Mouse (Mus musculus) granulocyte monocyte progenitor cell, adult 5-6 weeks (primary cell): Measurements from ENCODE around the gene Chd9. TPM values are rescaled to one million over a fixed set of nuclear protein-coding genes. Genes with fewer than 3 reads are reported as not detected.

Source experiments
- ATAC-seq: replicated peaks from 2 replicates; pipeline ENCODE4 v1.8.0; 2016; ENCODE audit warnings: mild to moderate bottlenecking, moderate TSS enrichment, inconsistent platforms; ENCODE audit not compliant: poor library complexity, severe bottlenecking
- total RNA-seq, 2 experiments: library from RNA; stranded (forward) in 1 of 2; stranded (reverse) in 1 of 2; fragments of 200-712, 200-1000 nt in 1 of 2; fragments of >200 nt in 1 of 2; fragmentation: Nextera tagmentation in 1 of 2; gene quantifications; 2 replicates each; pipeline ENCODE4 v1.2.3; 2014 to 2017

Gene Chd9
- total RNA-seq, 2 experiments from 2014 or later, result 55.7 to 162 TPM

DNA sequence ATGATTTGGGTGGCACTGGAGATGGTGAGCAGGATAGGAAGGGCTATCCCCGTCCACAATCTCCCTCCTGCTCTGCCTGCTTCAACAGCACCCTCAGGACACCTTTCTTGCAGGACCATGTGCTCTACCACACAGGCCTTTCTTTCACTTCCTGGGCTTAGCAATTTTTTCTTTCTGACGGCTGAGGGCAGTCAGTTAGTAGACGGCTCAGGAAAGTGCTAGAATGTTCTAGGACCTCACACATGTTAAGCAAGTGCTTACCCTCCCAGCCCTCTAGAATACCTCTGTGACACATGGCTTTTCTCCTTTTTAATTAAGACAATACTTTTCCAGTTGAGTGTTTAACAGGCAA, 6.1 kb downstream of the Chd9 start:
- ATAC-seq, result peak; percentile 25

DNA sequence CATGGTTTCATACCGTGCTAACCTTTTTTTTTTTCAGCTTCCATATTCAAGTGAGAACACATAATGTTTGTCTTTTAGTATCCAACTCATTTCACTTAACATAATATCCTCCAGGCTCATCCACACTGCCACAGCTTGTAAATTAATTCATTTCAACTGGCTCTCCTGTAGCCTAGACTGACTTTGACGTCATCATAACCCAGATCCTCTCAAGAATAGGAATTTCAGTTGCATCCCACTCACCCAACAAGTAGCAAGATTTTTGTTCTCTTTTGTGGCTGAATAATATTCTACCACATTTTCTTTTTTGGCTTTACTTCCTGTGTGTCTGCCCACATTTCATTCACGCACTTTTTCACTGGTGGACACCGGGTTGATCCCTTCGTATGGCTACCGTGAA, 9.3 kb downstream of the Chd9 start:
- ATAC-seq, result no peak

DNA sequence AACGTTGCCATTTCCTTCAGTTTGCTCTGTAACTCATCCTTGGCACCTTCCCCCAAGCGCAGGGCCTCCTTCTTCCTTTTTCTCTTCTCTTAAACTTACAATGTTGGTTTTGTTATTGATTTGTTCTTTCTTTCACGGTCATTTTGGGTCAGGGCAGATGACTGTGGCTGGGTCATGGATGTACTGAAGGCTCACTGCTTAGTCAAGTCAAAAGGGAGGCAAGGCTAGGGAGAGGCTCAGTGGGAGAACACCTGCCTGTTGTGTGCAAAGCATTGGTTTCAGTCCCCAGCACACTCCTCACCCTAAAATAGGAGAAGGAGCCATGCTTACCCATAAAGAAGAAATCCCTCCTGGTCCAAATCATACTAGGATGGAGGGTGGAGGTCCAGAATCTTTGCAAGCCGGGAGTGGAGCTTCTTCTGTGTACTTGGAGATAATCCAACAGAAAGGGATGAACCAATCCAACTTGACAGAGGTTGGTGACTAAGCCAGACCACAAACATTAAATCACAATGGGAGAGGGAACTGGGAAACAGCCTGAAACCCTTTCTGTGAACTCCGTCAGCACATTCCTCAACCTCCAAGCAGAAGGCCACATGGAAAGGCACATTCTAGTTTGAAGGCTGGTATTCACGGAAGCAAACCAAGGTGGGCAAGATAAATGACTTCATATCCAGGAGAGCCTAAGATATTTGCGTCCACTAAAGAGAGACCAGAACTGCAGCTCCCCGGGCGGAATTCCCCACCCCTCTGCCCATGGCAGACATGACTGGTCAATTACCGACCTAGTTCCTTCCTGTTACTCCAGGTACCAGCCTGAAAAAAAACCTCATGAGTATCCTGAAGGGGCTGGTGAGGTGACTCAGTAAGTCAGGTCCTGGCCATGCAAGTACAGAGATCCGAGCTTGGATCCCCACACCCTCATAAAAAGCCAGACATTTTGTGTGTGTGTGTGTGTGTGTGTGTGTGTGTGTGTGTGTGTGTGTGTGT, 11.9 kb downstream of the Chd9 start:
- peak; percentile 74 for ATAC-seq

DNA sequence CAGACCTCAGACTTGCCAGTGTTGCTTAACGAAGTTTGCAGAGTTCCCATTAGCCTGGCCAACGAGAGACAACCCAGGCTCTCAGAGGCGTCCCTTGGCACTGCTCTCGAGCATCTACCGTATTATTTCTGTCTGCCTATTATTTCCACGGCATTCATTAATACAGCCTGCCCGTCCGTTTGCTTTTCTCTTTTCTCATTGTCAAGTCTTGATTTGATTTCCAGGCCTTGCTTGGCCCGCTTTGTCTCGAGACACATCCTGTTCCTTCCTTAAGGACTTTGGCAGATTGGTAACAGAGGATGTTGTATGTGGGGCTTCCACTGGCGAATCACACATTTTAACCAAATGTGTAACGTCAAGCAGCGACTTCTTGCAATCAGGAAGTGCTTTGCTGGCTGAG, 13.2 kb downstream of the Chd9 start:
- ATAC-seq, result peak; percentile 25; the same call in 1 of the 2 replicates

DNA sequence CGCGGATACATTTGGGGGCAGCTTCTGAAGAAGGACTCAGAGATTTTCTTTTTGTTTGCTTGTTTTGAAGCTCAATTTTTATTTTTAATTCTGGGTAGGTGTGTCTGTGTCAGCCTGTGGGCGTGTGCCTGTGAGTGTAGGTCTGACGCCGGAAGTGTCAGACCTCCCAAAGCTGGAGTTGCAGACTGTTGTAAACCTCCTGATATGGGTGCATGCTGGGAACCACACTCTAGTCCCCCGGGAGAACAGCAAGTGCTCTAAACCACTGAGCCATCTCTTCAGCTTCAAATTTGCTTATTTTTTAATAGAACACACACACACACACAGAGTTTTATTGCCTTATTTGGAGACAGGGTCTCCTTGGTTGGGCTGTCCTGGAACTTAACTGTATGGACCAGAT, 15.0 kb downstream of the Chd9 start:
- ATAC-seq, result no peak

DNA sequence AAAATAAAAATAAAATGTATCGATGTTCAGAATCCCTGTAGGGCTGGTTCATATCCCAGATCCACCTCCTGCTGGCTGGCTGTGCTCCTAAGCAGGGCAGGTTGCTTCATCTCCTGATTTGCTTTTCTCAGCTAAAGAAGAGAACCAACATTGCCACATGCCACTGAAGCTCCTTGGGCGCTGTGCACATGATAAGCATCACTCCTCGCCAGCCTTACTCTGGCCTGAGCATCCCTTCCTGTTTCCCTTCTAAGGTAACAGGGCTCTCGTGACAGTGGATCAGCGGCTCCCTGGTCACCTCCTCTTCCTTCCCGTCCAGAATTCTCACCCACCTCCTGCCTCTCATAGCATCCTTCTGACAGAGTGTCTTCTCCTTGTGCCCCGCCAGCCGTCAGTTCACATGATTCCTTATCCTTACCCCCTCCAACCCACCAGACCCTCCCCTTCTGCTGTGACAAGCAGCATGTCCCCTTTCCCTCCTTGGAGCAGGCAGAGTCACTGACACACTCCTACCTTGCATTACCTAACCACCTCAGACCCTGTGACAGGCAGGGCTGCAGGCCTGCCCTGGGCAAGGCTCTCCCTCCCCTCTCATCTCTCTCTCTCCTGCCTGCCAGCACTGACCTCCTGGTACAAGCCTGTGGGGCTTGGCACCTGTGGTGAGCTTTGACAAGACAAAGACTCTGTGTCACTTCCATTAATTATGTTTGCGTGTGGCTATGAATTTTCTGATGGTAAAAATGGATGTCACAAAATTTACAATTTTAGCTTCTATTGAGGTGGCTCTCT, 16.2 kb downstream of the Chd9 start:
- ATAC-seq, result no peak

DNA sequence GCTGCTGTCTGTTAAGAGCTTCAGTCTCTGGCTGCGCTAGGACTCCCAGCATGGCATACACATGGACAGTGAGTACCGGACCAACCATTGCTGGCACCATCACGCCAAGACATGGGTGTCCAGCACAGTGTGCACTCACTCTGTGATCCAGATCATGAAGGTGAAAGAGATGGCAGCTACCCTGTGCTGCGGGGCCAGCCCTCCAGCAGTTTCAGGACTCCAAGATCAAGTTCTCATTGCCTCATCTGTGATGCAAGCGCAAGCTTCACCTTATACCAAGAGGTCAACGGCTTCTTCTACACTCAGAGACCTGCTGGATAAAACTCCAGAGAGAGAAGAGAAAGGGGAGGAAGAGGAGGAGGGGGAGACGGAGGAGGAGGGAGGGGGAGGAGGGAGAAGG, 19.8 kb downstream of the Chd9 start:
- ATAC-seq, result peak; percentile 49; the same call in 1 of the 2 replicates

DNA sequence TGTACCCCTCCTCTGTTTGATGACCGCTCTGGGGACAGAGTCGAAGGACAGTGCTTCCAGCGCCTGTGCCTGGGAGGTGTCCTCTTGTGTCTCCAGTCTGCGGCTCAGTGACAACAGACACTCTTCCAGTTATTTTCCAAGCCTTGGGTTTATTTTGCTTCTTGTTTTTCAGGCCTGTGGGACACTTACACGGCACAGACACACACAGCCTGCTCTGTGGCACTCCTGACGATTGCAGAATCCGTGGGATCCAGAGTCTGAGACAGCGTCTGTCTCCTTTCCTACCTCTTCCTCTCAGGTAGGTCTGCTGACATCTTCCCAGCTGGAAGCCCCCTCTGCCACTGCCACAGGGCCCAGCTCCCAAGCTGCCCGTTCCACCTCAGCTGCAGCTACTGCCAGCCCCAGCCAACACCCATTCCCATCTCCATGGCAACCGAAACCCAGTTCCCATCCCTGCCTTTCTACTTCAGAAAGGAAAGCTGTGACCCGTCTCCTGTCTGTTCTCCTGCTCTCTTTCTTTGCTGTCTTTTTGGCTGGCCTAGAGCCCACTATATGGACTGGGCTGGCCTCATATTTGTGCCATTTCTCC, 21.4 kb downstream of the Chd9 start:
- no peak for ATAC-seq

DNA sequence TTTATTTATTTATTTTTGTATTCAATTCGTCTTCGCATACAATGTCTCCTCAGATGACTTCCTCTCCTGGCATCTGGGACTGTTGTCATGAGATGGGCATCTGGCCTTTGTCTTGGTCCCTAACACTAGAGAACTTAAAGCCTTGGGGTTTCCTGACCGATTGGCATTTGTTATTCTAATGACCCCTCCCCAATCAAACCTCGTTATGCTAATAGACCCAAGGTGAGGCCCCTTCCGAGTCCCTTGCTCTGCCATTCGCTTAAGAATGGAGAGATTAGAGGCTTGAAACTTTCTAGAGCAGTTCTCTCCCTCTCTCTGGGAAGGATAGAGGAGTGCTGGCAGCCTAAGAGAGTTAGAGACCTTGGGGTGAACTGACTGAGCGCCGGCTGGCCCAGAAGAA, 23.4 kb downstream of the Chd9 start:
- no peak for ATAC-seq

DNA sequence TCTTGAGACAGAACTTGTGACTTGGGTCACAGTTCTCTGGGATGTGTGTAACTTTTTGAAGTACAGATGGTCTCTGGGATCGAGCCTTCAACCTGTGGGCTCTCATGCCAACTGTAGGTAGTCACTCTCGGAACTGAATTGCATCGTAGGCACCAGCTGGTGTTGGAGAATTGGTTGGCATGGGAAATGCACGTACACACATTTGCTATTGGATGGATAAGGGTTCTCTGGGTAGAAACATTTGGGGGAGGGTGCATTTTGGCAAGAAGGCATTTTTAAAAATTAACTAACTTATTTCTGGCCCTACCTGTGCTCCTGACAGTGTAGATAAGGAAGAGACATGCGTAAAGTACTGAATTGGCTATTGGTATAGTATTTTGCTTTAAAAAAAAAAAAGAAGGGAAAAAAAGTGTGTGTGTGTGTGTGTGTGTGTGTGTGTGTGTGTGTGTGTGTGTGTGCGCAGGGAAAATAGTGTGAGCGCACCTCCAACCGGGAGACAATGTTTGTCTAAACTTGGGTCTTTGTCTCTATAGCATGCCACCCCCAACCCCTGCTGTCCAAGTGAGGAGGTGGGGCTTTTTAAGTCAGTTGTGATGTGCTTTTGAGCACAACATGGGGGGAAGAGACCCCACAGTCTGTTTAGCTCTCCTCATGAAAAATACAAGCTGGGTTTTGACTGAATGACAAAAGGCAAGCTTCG, 26.0 kb downstream of the Chd9 start:
- ATAC-seq, result no peak

DNA sequence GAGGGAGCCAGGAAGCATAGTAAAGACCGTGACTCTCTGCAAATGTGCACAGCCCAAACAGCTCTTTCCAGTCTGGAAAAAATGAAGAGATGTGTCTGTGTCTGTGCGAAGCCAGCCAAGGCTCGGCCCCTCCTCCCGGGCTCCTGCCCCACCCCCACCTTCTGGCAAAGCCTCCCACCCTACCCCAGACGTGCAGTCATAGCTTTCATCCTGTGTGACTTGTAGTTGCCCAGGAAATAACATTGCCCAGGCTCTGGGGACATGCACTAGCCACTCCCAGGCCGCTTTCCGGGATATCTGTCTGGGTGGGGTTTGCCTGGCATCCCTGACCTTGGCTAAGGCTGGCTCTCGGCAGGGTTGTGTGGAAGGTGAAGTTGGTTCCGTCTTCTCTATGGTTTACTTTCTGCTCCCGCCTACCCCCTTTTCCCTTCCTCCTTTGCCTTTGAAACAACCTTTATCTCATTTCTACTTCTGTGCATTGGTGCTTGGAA, 26.6 kb downstream of the Chd9 start:
- ATAC-seq, result peak; percentile 67

DNA sequence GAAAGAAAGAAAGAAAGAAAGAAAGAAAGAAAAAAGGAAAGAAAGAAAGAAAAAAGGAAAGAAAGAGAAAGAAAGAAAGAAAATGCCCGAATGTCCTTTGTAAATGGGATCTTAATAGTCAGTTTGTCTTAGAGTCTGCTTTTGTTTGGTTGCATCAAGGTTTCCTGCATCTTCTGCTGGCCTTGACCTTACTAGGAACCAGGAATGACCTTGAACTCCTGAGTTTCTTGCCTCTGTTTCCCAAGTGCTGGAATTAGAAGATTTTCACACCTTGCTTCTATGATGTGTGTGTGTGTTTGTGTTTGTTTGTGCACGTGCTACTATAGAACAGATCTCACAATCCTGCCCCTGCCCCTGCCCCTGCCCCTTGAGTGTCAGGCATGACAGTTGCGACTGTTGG, 28.0 kb downstream of the Chd9 start:
- no peak for ATAC-seq

DNA sequence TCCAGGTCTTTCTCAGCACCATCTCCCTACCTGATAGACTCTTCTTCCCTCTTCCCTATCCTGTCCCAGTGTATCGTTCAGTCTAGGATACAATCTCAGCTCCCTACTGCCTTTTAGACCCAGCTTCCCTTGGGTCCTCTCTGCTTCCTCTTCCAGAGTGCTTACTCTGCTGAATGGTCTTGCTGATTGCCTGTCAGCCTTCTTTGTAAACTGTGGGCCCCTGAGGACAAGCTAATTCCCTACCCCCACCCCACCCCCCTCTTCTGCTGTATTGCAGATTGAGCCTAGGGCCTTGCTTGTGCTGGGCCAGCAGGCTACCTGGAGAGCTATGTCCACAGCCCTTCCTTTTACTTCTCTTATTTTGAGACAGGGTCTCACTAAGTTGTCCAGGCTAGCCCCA, 28.8 kb downstream of the Chd9 start:
- ATAC-seq, result no peak

DNA sequence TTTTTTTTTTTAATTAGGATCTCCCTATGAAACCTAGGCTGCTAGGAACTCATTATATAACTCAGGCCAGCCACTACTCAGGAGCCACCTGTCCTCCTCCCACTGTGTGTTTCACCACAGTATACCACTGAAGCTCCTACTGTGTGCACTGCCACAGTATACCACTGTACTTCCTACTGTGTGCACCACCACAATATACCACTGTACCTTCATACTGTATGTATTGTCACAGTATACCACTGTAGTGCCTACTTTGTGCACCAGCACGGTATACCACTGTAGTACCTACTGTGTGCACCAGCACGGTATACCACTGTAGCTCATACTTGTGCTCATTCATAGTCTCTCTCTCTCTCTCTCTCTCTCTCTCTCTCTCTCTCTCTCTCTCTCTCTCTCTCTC, 29.9 kb downstream of the Chd9 start:
- no peak for ATAC-seq

DNA sequence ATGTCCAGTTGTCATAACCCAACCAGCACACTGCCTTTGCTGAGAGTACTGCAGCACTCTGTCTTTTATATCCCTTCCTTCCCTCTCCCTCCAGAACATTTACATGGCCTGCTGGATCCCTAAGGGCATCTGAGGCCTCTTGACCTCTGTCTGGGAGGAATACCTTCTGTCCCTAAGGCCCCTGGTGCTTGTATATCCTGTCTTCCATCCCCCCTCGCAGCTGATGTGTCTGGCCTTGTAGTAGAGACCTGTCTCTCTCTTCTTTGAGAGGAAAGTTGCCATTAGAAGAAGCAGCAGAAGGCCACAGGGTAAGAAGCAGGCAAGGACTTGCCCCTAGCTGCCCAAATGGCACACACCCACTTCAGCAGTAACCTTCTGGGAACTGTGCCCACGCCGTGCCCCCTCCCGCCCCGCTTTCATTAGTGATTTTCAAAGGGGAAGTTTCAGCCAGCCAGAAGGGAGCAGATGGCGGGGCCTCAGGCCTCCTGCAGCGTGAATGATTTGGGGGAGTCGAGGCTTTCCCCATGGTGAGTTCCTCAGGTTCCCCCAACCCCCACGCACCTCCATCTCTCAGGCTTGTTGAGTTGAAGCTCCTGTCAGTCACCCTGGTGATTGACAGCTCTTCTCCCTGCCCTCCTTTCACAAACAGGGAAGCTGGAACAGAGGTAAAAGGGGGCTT, 33.3 kb downstream of the Chd9 start:
- peak; percentile 95 for ATAC-seq

DNA sequence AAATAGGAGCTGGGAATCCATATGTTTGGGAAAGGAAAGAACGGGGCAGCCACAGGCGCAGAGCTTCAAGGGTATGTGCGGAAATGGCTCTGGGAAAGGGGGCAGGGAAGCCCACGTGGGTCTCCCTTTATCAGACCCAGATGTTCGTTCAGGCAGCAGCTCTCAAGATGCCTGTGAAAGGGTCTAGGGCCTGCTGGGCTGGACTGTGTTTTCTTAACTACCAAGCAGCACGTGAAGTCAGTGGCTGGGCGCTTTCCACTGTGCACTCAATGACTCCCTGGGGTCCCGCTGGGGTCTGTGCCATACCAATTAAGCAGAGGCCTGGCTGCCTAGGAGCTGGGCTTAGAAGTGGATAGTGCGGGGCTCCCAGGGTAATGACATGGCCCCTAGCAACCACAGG, 33.9 kb downstream of the Chd9 start:
- 0 out of 2 replicates have a peak, but pooled peaks have one; percentile 6 for ATAC-seq

DNA sequence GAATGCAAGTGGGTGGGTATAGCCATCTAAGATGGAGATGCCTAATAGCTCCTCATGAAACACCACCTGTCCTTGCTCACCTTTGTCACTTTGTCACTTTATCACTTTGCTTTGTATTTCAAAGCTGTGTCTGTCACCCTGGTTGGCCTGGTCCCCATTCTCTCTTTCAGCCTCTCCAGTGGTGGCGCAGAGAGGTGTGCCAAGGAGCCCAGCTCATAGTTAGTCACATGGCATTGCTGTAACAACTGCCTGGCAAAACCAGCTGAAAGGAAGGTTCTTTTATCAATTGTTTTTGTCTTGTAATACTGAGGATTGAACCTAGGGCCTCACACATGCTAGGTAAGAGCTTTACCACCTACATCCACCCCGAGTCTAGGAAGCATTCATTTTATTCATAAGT, 38.9 kb downstream of the Chd9 start:
- ATAC-seq, result no peak

DNA sequence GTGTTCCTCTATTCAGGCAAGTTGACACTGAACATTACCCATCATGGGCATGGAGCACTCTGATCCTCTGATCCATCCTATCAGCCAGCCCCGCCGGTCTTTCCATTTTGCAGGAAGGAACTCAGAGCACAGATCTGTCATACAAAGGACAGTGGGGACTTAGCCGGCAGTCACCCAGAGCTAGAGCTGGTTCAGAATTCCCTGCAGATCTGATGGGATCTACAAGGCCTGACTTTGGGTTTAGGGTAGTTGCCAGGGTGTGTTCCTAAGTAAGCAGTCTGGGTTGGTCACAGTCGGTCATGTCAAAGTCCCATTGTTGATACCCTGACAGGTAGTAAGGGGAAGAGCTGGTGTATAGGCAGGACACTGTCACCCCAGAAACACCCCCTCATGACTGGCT, 39.8 kb downstream of the Chd9 start:
- ATAC-seq, result no peak

DNA sequence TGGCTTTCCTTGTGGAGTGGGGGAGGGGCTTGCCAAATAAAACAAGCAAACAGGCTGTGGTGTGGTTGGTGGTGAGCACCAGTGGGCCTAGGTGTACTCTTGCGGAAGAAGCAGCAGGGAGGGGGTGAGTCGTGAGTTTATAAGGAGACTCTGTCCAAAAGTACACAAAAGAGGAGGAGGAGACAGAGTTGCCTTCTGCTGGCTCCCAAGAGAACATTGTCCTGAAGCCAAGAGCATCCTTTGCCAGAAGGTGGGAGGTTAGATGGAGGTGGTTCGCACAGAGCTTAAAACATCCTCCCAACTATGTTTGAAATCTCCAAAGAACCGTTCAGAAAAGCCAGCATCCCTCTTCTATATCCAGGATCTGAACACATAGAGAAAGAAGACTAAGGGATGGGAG, 40.2 kb downstream of the Chd9 start:
- no peak for ATAC-seq
